Mouse (Mus musculus) intestine, postnatal 0 days (tissue): ENCODE results near the gene Skap1. TPM values are rescaled to one million over a fixed set of nuclear protein-coding genes. Genes with fewer than 3 reads are reported as not detected.

Source experiments
- ATAC-seq: fragments of 200-750 bp; cut with Nextera tagmentation; 2 replicates; pipeline ENCODE4 v1.8.0; 2017; ENCODE audit warnings: mild to moderate bottlenecking, moderate TSS enrichment, moderate library complexity
- H3K27ac ChIP-seq: fragments of 300-500 bp; sonication (generic); 2 replicates; pipeline ENCODE4 v1.5.1; 2014; ENCODE audit warnings: mild to moderate bottlenecking, low read depth, low read length, moderate library complexity
- H3K27me3 ChIP-seq: fragments of 300-500 bp; sonication (generic); replicated peaks from 2 replicates; pipeline ENCODE4 v1.6.1; 2014; ENCODE audit warnings: low read length, mixed read lengths; ENCODE audit not compliant: control insufficient read depth, insufficient read depth
- H3K36me3 ChIP-seq: fragments of 300-500 bp; sonication (generic); 2 replicates; pipeline ENCODE4 v1.6.1; 2014; ENCODE audit warnings: mild to moderate bottlenecking, moderate library complexity; ENCODE audit not compliant: control insufficient read depth, insufficient read depth
- H3K4me1 ChIP-seq: fragments of 300-500 bp; sonication (generic); replicated peaks from 2 replicates; pipeline ENCODE4 v1.6.1; 2014; ENCODE audit warnings: antibody characterized with exemption, low read length, mixed read lengths; ENCODE audit not compliant: control insufficient read depth, insufficient read depth
- H3K4me2 ChIP-seq: fragments of 300-500 bp; sonication (generic); replicated peaks from 2 replicates; pipeline ENCODE4 v1.6.1; 2014; ENCODE audit warnings: low read depth, mild to moderate bottlenecking, moderate library complexity
- H3K4me3 ChIP-seq: fragments of 300-500 bp; sonication (generic); 2 replicates; pipeline ENCODE4 v1.5.1; 2014; ENCODE audit warnings: low read depth, low read length
- H3K9ac ChIP-seq: fragments of 300-500 bp; sonication (generic); 2 replicates; pipeline ENCODE4 v1.6.1; 2014; ENCODE audit warnings: mild to moderate bottlenecking, low read depth, low read length
- H3K9me3 ChIP-seq: fragments of 300-500 bp; sonication (generic); 2 replicates; pipeline ENCODE4 v1.6.1; 2016; ENCODE audit warnings: mixed run types; ENCODE audit not compliant: control insufficient read depth
- CTCF ChIP-seq: sonication (generic); IDR thresholded peaks from 2 replicates; pipeline ENCODE4 v1.5.1; 2016; ENCODE audit warnings: low read depth, mild to moderate bottlenecking, control low read depth, antibody characterized with exemption, moderate library complexity
- WGBS: fragments of 180-500 bp; shearing (Covaris S2); extraction: QIAGEN DNeasy Blood & Tissue Kit; methylation state at CpG from one replicate; pipeline ENCODE4 v1.1.7; 2014; 5-methylcytosine and 5-hydroxymethylcytosine counted together
- polyA plus RNA-seq: library from polyadenylated mRNA; unstranded; fragments of >200 nt; fragmentation: Nextera tagmentation; extraction: Ambion mirVana; gene quantifications from 2 replicates; pipeline ENCODE4 v1.2.1, GENCODE M21; 2015

Gene Skap1
- polyA plus RNA-seq, 1 experiment from 2014 or later, result 0.46 TPM

DNA sequence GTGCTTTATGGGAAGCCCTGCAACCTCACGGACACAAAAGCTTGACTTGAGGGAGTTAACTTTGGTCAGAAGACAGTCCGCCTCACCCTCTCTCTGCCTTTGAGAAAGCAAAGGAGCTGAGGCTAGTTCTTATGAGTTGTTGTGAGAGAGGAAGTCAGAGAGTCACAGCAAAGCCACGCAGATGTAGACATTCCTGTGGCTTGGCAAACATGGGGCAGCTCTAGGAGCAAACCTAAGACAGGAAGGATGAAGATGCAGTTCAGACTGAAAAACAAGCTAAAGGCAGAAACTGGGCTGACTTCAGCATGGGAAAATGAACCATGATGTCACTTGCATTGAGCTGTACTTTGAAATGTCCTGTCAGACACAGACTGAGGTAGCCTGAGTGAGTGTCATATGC is 283.2 kb downstream of the Skap1 start:
- Histone ChIP-seq H3K27ac (no peak overlapping the region), H3K27me3 (0 out of 2 replicates have a peak, but pooled peaks cover 4% of the 10 kb centered on the region), H3K36me3 (no peaks in the 10 kb centered on the region), H3K4me1 (no peaks in the 10 kb centered on the region), H3K9ac (no peak overlapping the region), H3K9me3 (no peaks in the 10 kb centered on the region), H3K4me2 (no peak overlapping the region), H3K4me3 (no peak overlapping the region)
- ATAC-seq, result no peak
- 49% methylated on average over 3 of the region's 3 CpGs for WGBS
- no peak for TF ChIP-seq CTCF

DNA sequence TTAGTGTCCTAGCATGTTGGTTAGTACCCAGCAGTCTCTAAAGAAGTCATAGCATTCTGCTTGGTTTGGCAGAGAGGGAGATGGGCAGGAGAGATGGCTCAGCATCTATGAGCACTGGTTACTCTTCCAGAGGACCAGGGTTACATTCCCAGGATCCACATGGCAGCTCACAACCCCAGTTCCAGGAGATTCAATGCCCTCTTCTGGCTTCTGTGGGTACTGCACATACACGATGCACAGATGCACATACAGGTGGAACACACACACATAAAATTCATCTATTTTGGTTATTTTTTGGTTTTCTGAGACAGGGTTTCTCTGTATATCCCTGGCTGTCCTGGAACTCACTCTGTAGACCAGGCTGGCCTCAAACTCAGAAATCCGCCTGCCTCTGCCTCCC is 290.9 kb downstream of the Skap1 start:
- WGBS, result 89% methylated on average over 2 of the region's 2 CpGs
- no peaks in the 10 kb centered on the region for H3K4me1 ChIP-seq
- H3K9ac ChIP-seq, result no peak overlapping the region
- no peaks in the 10 kb centered on the region for H3K36me3 ChIP-seq
- H3K27me3 ChIP-seq, result 0 out of 2 replicates have a peak, but pooled peaks cover 3% of the 10 kb centered on the region
- no peak overlapping the region for H3K27ac ChIP-seq
- ATAC-seq, result no peak
- H3K4me2 ChIP-seq, result no peak overlapping the region
- H3K9me3 ChIP-seq, result no peaks in the 10 kb centered on the region
- peak; percentile 26 for TF ChIP-seq CTCF
- H3K4me3 ChIP-seq, result no peak overlapping the region

DNA sequence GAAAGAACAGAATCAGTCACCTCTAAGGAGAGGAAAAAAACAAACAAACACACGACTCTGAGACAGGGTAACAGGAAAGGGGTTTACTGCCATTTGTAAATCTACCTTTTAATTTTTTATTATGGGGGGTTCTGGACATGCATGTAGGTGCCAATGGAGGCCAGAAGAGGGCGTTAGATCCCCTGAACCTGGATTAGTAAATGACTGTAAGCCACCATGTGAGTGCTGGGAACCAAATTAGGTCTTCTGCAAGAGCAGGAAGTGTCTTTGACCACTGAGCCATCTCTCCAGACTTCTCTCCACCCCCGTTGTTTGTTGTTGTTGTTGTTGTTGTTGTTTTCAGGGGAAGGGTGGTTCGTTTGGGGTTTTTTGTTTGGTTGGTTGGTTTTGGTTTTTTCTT is 293.0 kb downstream of the Skap1 start:
- no peak for TF ChIP-seq CTCF
- H3K9me3 ChIP-seq, result no peaks in the 10 kb centered on the region
- H3K9ac ChIP-seq, result no peak overlapping the region
- no peak overlapping the region for H3K4me2 ChIP-seq
- H3K27ac ChIP-seq, result no peak overlapping the region
- no peak for ATAC-seq
- H3K4me1 ChIP-seq, result no peaks in the 10 kb centered on the region
- H3K27me3 ChIP-seq, result peaks cover 3% of the 10 kb centered on the region; the same call in 1 of the 2 replicates
- H3K4me3 ChIP-seq, result no peak overlapping the region
- WGBS, result 53% methylated on average over 4 of the region's 4 CpGs
- H3K36me3 ChIP-seq, result no peaks in the 10 kb centered on the region

DNA sequence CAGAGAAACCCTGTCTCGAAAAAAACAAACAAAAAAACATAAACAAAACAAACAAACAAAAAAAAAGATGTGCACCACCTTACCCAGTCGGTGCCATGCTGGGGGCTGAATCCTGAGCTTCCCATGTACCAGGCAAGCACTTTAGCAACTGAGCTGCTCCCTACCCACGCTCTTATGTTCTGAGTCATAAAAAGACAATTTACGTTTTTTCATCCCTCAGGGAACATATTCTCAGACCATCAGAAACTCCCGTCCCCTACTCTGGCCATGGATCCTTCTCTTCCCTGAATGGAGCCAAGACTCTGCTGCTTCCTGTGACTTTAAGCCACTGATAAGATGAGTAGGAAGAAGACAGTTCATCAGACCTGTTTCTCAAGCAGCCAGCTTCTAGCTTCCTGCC is 294.0 kb downstream of the Skap1 start:
- no peaks in the 10 kb centered on the region for H3K4me1 ChIP-seq
- ATAC-seq, result no peak
- no peaks in the 10 kb centered on the region for H3K9me3 ChIP-seq
- WGBS, result 70% methylated on average over 5 of the region's 5 CpGs
- H3K36me3 ChIP-seq, result no peaks in the 10 kb centered on the region
- TF ChIP-seq CTCF, result no peak
- H3K4me2 ChIP-seq, result no peak overlapping the region
- H3K27me3 ChIP-seq, result peaks cover 3% of the 10 kb centered on the region; the same call in 1 of the 2 replicates
- H3K9ac ChIP-seq, result no peak overlapping the region
- H3K4me3 ChIP-seq, result no peak overlapping the region
- H3K27ac ChIP-seq, result no peak overlapping the region

DNA sequence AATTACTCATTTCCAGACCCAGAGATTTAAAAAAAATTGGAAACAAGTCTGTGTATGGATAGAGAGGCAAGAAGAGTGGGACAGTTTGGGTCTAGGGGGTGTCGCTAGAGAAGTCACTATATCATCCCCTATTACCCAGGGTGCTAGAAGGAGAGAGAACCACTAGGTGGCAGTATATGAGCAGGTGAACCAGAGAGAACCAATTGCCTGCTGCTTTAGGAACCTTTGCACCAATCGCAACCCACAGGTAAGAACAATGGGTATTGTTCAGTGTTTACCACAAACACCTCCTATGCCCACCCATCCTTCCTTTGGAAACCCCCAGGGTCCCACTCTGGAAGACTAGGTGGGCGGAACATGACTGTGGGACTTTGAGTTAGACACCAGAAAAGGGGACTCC is 295.6 kb downstream of the Skap1 start:
- WGBS, result 42% methylated on average over 3 of the region's 3 CpGs
- Histone ChIP-seq H3K4me1 (no peaks in the 10 kb centered on the region), H3K36me3 (no peaks in the 10 kb centered on the region), H3K4me2 (no peak overlapping the region), H3K4me3 (no peak overlapping the region), H3K9ac (no peak overlapping the region), H3K27ac (no peak overlapping the region), H3K27me3 (no peaks in the 10 kb centered on the region; the same call in 1 of the 2 replicates), H3K9me3 (no peaks in the 10 kb centered on the region)
- peak; percentile 44; the same call in 1 of the 2 replicates for ATAC-seq
- TF ChIP-seq CTCF, result peak; percentile 91

DNA sequence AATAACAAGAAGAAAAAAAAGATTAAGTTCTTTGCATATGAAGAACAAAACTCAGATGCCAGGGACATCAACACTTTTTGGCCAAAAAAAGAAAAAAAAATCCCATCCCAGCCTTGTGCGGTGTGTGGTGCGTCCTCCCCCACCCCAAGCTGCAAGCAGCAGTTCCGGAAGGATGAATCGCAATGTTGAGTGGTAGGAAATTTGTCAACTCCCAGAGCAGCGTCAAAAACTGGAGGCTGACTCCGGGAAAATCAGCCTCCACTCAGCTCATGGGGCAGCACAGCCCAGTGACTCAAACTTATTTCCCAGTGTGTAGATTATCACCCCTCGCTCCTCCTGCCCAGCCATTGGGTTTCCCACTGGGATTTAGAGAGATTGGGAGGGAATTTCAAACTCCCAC is 297.6 kb downstream of the Skap1 start:
- no peak overlapping the region for H3K4me3 ChIP-seq
- no peaks in the 10 kb centered on the region for H3K36me3 ChIP-seq
- H3K9me3 ChIP-seq, result no peaks in the 10 kb centered on the region
- H3K4me2 ChIP-seq, result no peak overlapping the region
- no peaks in the 10 kb centered on the region for H3K4me1 ChIP-seq
- H3K9ac ChIP-seq, result no peak overlapping the region
- ATAC-seq, result no peak
- H3K27ac ChIP-seq, result no peak overlapping the region
- no peaks in the 10 kb centered on the region; the same call in 1 of the 2 replicates for H3K27me3 ChIP-seq
- TF ChIP-seq CTCF, result no peak
- WGBS, result 57% methylated on average over 7 of the region's 7 CpGs
